Mouse (Mus musculus): ENCODE data around the gene Epb41l5.

GRCm38 (mm10) chr1:119624444-119624843 is 24.4 kb downstream of the Epb41l5 start:
- no peak for TF ChIP-seq POLR2A (IDR thresholded peaks at IDR 0.05; ENCODE audit: borderline replicate concordance, extremely low read depth, low read depth, low read length)
- TF ChIP-seq CTCF (IDR thresholded peaks at IDR 0.05; ENCODE audit: insufficient read depth, low read length): no peak

Measured in lung, adult 2 months (tissue).